Mouse (Mus musculus) heart, postnatal 10 days (tissue): ENCODE results near the gene Rfk. TPM values are rescaled to one million over a fixed set of nuclear protein-coding genes. Genes with fewer than 3 reads are reported as not detected.

Experiments used
- DNase-seq, 2 experiments: peaks; one replicate each; pipeline ENCODE4 v3.0.0; 2021
- intact Hi-C: fragments of 180-260 bp; cut with DNase I; formaldehyde crosslinking; loops from one replicate; pipeline ENCODE4 v1.15.1; 2025
- total RNA-seq, 2 experiments: library from RNA; stranded (reverse); gene quantifications; 2 replicates each; pipeline ENCODE4 v1.2.3; 2021

The Rfk gene
- total RNA-seq, 2 experiments from 2014 or later: 54.2 to 55.8 TPM

- intact Hi-C loops: no loop called here
- no peak for DNase-seq
Measured at GRCm38 (mm10) chr19:17436651-17437050, 42.8 kb downstream of the Rfk start.

DNA sequence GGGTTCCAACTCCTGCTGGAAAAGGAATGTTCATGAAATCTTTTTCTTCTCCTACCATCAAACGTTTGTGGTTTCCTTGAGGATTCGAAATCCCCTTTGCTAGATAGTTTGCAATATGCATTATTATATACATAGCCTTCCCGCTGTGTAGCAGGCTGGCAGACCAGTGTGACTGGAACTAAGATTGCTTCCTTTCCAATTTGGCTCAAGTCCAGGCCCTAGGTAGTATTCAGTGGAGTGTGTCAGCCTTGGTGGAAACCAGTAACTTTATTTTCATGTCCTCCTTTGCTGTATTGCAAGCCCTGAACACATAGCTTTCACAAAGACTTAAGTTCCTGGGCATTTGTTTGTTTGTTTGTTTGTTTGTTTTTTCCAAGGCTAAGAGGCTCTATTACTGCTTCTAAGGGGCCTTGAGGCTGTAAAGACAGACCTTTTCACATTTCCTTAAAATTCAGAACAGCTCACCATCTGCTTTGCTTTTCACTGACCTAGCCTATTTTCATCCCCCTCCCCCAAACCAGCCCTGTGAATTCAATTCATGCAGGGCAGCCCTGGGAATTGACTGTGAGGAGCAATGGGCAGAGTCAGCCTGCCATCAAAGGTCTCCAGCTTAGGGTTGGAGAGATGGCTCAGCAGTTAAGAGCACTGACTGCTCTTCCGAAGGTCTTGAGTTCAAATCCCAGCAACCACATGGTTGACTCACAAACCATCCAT, 45.8 kb downstream of the Rfk start:
- intact Hi-C loops: no loop called here
- no peak for DNase-seq

GRCm38 (mm10) chr19:17443581-17443980, 49.7 kb downstream of the Rfk start:
- DNase-seq: no peak
- intact Hi-C loops: no loop called here

Other genes starting within 250 kb of the Rfk start
- 10 to 100 TPM; 11.4 to 13.6 TPM for gene Gcnt1, start 21.2 kb upstream of the Rfk start, total RNA-seq